Mouse (Mus musculus) heart, embryonic 14.5 days (tissue): ENCODE data around the gene Chd2. TPM values are rescaled to one million over a fixed set of nuclear protein-coding genes. Genes with fewer than 3 reads are reported as not detected.

Source experiments
- ATAC-seq: fragments of 200-750 bp; cut with Nextera tagmentation; 2 replicates; pipeline ENCODE4 v1.8.0; 2017; ENCODE audit warnings: low read depth, moderate TSS enrichment; ENCODE audit not compliant: insufficient number of reproducible peaks, insufficient read depth, low FRiP score
- H3K27ac ChIP-seq, 2 experiments: fragments of 200-500 bp in 1 of 2; fragments of 300-500 bp in 1 of 2; sonication (generic) in 1 of 2; replicated peaks in 1 of 2; 2 replicates each; pipeline ENCODE4 v1.5.1; 2012 to 2014; ENCODE audit warnings: low read depth in 2 of 2, low read length in 2 of 2, control low read depth in 1 of 2, mild to moderate bottlenecking in 1 of 2, mixed read lengths in 1 of 2; ENCODE audit not compliant: control insufficient read depth in 1 of 2, insufficient read depth in 1 of 2
- H3K27me3 ChIP-seq: fragments of 300-500 bp; sonication (generic); 2 replicates; pipeline ENCODE4 v1.6.1; 2014; ENCODE audit warnings: mild to moderate bottlenecking, low read length, control low read depth; ENCODE audit not compliant: control insufficient read depth, insufficient read depth
- H3K36me3 ChIP-seq: fragments of 300-500 bp; sonication (generic); 2 replicates; pipeline ENCODE4 v1.6.1; 2014; ENCODE audit warnings: mild to moderate bottlenecking, control low read depth, low read length, mixed read lengths; ENCODE audit not compliant: control insufficient read depth, insufficient read depth
- H3K4me1 ChIP-seq, 2 experiments: fragments of 200-500 bp in 1 of 2; fragments of 300-500 bp in 1 of 2; sonication (generic) in 1 of 2; 2 replicates each; pipeline ENCODE4 v1.6.1; 2012 to 2014; ENCODE audit warnings: low read length in 2 of 2, control low read depth in 1 of 2, mixed read lengths in 1 of 2; ENCODE audit not compliant: control insufficient read depth in 2 of 2, insufficient read depth in 2 of 2
- H3K4me2 ChIP-seq: fragments of 300-500 bp; sonication (generic); 2 replicates; pipeline ENCODE4 v1.6.1; 2014; ENCODE audit warnings: mild to moderate bottlenecking, low read length
- H3K4me3 ChIP-seq, 2 experiments: fragments of 200-500 bp in 1 of 2; fragments of 300-500 bp in 1 of 2; sonication (generic) in 1 of 2; 2 replicates each; pipeline ENCODE4 v1.5.1; 2012 to 2014; ENCODE audit warnings: low read length in 2 of 2, mild to moderate bottlenecking in 2 of 2, control low read depth in 1 of 2, low read depth in 1 of 2, moderate library complexity in 1 of 2; ENCODE audit not compliant: control insufficient read depth in 1 of 2, insufficient read depth in 1 of 2
- H3K9ac ChIP-seq: fragments of 300-500 bp; sonication (generic); 2 replicates; pipeline ENCODE4 v1.6.1; 2014; ENCODE audit warnings: mild to moderate bottlenecking, low read length
- H3K9me3 ChIP-seq: fragments of 300-500 bp; sonication (generic); 2 replicates; pipeline ENCODE4 v1.6.1; 2016; ENCODE audit warnings: low read length, control low read depth; ENCODE audit not compliant: control insufficient read depth
- WGBS: fragments of 180-500 bp; shearing (Covaris S2); extraction: QIAGEN DNeasy Blood & Tissue Kit; methylation state at CpG from one replicate; pipeline ENCODE4 v1.1.7; 2014; 5-methylcytosine and 5-hydroxymethylcytosine counted together
- polyA plus RNA-seq: library from polyadenylated mRNA; unstranded; fragments of >200 nt; fragmentation: Nextera tagmentation; extraction: Ambion mirVana; gene quantifications from 2 replicates; pipeline ENCODE4 v1.2.1, GENCODE M21; 2014

The Chd2 gene
- polyA plus RNA-seq, 1 experiment from 2014 or later, result 46.9 TPM

GRCm38 (mm10) chr7:73467741-73468140 lies 73.9 kb downstream of the Chd2 start:
- no peak for ATAC-seq
- no peak overlapping the region for H3K9ac ChIP-seq
- H3K4me1 ChIP-seq, result no peaks in the 10 kb centered on the region
- H3K27me3 ChIP-seq, result no peaks in the 10 kb centered on the region
- peaks cover 96% of the 10 kb centered on the region for H3K36me3 ChIP-seq
- H3K4me3 ChIP-seq, result no peak overlapping the region
- H3K27ac ChIP-seq, result no peak overlapping the region
- 95% methylated on average over 3 of the region's 3 CpGs for WGBS
- no peaks in the 10 kb centered on the region for H3K9me3 ChIP-seq
- H3K4me2 ChIP-seq, result no peak overlapping the region

GRCm38 (mm10) chr7:73463546-73463945 lies 78.1 kb downstream of the Chd2 start:
- H3K4me1 ChIP-seq, result no peaks in the 10 kb centered on the region
- no peak overlapping the region for H3K4me3 ChIP-seq
- WGBS, result 84% methylated on average over 2 of the region's 2 CpGs
- H3K9me3 ChIP-seq, result no peaks in the 10 kb centered on the region
- H3K4me2 ChIP-seq, result no peak overlapping the region
- no peaks in the 10 kb centered on the region for H3K27me3 ChIP-seq
- H3K9ac ChIP-seq, result no peak overlapping the region
- no peak overlapping the region for H3K27ac ChIP-seq
- H3K36me3 ChIP-seq, result peaks cover 97% of the 10 kb centered on the region
- no peak for ATAC-seq

- H3K9ac ChIP-seq, result no peak overlapping the region
- H3K27ac ChIP-seq, result no peak overlapping the region
- peaks cover 0 to 4% of the 10 kb centered on the region in 2 experiments; a peak in 2 of 4 replicates for H3K4me1 ChIP-seq
- H3K27me3 ChIP-seq, result no peaks in the 10 kb centered on the region
- peaks cover 100% of the 10 kb centered on the region for H3K36me3 ChIP-seq
- no peak overlapping the region for H3K4me3 ChIP-seq
- no peak overlapping the region for H3K4me2 ChIP-seq
- H3K9me3 ChIP-seq, result no peaks in the 10 kb centered on the region
- ATAC-seq, result no peak
- WGBS, result 88% methylated on average over 12 of the region's 12 CpGs
Measured at GRCm38 (mm10) chr7:73454113-73454512, 87.5 kb downstream of the Chd2 start.

DNA sequence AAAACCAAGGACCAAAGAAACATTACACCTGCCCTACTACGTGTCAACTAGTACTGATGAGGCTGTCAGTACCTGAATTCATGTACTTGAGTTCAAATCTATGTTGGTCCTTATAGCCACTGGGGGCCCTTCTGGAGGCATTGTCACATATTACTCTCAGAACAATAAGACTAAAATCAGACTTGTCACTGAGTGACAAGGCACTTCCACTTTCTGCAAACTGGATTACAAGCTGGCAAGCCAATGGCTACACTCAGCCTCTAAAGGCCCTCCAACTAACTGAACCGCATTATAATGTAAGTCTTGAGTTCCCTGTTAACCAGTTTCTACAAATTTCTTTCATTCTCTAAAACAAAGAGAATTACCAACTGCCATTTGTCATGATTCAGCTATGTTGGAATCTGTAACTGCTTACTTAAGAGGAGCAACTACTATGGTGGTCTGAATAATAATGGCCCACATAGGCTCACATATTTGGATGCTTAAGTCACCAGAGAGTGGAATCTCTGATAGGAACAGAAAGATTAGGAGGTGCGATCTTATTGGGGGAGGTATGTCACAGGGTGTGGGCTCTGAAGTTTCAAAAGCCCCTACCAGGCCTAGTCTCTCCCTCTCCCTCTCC lies 89.3 kb downstream of the Chd2 start:
- no peak overlapping the region for H3K4me3 ChIP-seq
- H3K9me3 ChIP-seq, result no peaks in the 10 kb centered on the region
- peaks cover 100% of the 10 kb centered on the region for H3K36me3 ChIP-seq
- H3K4me2 ChIP-seq, result no peak overlapping the region
- H3K27me3 ChIP-seq, result no peaks in the 10 kb centered on the region
- 73% methylated on average over 3 of the region's 3 CpGs for WGBS
- no peak for ATAC-seq
- peak overlapping the region in 1 of 2 experiments; percentile 19; a peak in 2 of 4 replicates for H3K27ac ChIP-seq
- no peak overlapping the region for H3K9ac ChIP-seq
- H3K4me1 ChIP-seq, result peaks cover 0 to 4% of the 10 kb centered on the region in 2 experiments; a peak in 2 of 4 replicates

DNA sequence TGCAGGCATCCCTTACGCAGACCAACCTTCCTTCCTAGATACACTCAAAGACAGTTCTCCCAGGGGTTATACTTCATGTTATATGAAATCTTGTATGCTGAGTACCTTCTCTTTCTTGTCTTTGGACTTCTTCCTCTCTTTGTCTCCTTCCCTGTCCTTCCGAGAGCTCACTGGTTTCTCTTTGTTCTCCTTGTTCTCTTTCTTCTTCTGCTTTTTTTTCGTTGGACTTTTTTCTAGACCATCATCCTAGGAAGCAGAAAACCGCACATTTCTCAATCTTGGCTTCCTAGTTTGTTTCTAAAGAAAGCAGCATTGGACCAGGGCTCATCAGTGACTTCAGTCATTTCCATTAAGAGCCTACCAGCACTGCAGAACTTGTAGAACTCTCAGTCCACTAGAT lies 90.0 kb downstream of the Chd2 start:
- ATAC-seq, result no peak

DNA sequence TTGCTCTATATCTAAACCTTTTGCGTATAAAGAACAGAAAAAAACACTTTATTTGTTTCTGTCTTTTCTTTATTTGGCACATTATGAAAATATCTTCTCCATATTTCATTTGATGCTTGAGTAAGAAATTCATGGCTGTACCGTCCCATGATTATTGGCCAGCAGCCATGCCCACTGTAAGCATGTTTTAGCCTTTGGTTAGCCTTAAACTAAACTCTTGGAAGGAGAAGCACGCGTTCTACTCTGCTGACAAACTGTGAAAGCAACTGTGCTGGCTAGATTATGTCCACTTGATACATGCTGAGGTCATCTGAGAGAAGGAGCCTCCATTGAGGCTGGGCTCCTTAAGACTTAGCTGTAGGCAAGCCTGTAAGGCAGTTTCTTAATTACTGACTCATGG lies 99.4 kb downstream of the Chd2 start:
- Histone ChIP-seq H3K4me2 (no peak overlapping the region), H3K9ac (no peak overlapping the region), H3K9me3 (no peaks in the 10 kb centered on the region), H3K4me1 (peaks cover 0 to 6% of the 10 kb centered on the region in 2 experiments; a peak in 1 of 4 replicates), H3K4me3 (no peak overlapping the region), H3K36me3 (peaks cover 99% of the 10 kb centered on the region), H3K27me3 (no peaks in the 10 kb centered on the region), H3K27ac (no peak overlapping the region)
- 94% methylated on average over 4 of the region's 4 CpGs for WGBS
- ATAC-seq, result 0 out of 2 replicates have a peak, but pooled peaks have one; percentile 33

More for the DNA sequence above, 90.0 kb downstream of the Chd2 start:
- Histone ChIP-seq H3K27me3 (no peaks in the 10 kb centered on the region), H3K36me3 (peaks cover 99% of the 10 kb centered on the region), H3K4me1 (peaks cover 0 to 4% of the 10 kb centered on the region in 2 experiments; a peak in 2 of 4 replicates), H3K9me3 (no peaks in the 10 kb centered on the region), H3K4me3 (no peak overlapping the region), H3K27ac (no peak overlapping the region), H3K4me2 (no peak overlapping the region), H3K9ac (no peak overlapping the region)
- WGBS, result 92% methylated on average over 4 of the region's 4 CpGs

DNA sequence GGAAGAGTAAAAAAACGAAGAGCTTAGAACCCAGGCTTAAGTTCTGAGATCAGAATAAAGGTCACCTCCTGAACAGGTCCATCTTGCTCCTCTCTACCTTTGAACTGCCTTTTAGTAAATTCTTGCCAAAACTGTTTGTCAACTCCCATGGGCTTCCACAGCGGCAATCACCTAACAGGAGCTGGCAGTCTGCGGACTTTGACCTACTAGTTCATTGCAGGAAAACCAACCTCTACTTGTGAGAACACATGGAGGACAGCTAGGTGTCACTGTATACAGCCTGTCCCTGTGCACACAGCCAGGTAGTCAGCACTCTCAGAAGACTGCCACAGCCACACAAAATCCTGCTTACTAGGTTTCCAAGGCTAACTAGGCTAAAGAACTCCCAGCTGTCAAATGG lies 99.8 kb downstream of the Chd2 start:
- Histone ChIP-seq H3K9ac (no peak overlapping the region), H3K27me3 (no peaks in the 10 kb centered on the region), H3K4me2 (no peak overlapping the region), H3K9me3 (no peaks in the 10 kb centered on the region), H3K4me1 (peaks cover 0 to 11% of the 10 kb centered on the region in 2 experiments; a peak in 2 of 4 replicates), H3K27ac (no peak overlapping the region), H3K4me3 (no peak overlapping the region), H3K36me3 (peaks cover 99% of the 10 kb centered on the region)
- no peak for ATAC-seq
- 98% methylated on average over 3 of the region's 3 CpGs for WGBS

DNA sequence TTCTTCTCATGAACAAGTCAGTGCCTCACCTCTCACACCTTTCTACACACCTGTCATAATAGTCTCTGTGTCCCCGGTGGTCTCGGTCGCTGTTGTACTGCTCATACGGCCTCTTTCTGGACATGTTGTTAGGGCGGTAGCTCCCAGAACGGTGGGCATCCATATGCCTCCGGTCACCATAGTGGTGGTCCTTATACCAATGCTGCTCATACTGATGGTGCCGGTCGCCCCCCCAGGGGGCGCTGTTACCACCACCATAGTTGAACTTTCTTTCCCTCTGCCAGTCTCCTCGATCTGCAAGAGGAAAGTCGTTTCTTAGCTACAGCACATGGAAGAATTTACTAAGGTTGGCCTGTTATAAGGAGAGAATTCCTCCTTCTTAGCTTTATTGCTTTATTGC lies 105.9 kb downstream of the Chd2 start:
- H3K27ac ChIP-seq, result no peak overlapping the region
- H3K4me3 ChIP-seq, result no peak overlapping the region
- no peaks in the 10 kb centered on the region for H3K27me3 ChIP-seq
- no peak overlapping the region for H3K4me2 ChIP-seq
- H3K36me3 ChIP-seq, result peaks cover 86% of the 10 kb centered on the region
- no peak for ATAC-seq
- H3K4me1 ChIP-seq, result peaks cover 0 to 17% of the 10 kb centered on the region in 2 experiments; a peak in 3 of 4 replicates
- 79% methylated on average over 12 of the region's 12 CpGs for whole genome bisulfite sequencing
- no peaks in the 10 kb centered on the region for H3K9me3 ChIP-seq
- H3K9ac ChIP-seq, result no peak overlapping the region
